Mouse (Mus musculus): ENCODE data around the gene Zc3h4.

Zc3h4 gene

DNA sequence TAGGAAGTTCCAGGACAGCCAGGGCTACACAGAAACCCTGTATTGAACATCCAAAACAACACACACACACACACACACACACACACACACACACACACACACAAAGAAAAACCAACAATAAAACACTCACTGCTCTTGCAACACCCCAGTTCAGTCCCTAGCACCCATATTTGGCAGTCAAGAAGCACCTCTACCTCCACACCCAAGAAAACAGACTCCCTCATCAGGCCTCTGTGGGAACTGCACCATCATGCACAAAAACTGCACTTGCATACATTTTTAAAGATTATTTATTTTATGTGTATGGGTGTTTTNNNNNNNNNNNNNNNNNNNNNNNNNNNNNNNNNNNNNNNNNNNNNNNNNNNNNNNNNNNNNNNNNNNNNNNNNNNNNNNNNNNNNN lies 40.5 kb downstream of the Zc3h4 start:
- peak; percentile 63 for DNase-seq (ENCODE audit: low read depth, low spot score)
- Histone ChIP-seq H3K27me3 (ENCODE audit: control insufficient read depth, insufficient read depth, low read length, poor library complexity, severe bottlenecking) (no peaks in the 10 kb centered on the region), H3K36me3 (ENCODE audit: control insufficient read depth, insufficient read depth, low read length, poor library complexity, severe bottlenecking) (no peaks in the 10 kb centered on the region)

DNA sequence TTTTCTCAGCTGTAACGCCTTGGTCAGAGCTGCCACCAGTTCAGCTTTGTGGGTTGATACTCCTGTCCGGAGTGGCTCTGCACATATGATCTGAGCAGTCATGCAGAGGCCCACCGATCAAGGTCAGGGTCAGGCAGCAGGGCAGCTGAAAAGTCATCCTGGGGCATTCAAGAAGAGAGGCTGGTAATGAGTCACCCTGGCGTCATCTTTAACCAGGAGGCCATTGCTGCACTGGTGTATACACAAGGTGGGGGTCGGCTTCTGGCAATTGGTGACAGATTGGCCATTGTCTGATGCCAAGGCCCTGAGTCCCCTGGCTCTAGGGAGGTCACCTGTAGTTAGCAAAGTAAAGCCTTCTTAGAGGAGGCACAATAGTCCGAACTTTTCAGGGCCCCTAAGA lies 50.9 kb downstream of the Zc3h4 start:
- no peaks in the 10 kb centered on the region for H3K27me3 ChIP-seq (ENCODE audit: control insufficient read depth, insufficient read depth, low read length, poor library complexity, severe bottlenecking)
- peaks cover 2% of the 10 kb centered on the region; the same call in 1 of the 2 replicates for H3K36me3 ChIP-seq (ENCODE audit: control insufficient read depth, insufficient read depth, low read length, poor library complexity, severe bottlenecking)
- DNase-seq (ENCODE audit: low read depth, low spot score) = no peak

DNA sequence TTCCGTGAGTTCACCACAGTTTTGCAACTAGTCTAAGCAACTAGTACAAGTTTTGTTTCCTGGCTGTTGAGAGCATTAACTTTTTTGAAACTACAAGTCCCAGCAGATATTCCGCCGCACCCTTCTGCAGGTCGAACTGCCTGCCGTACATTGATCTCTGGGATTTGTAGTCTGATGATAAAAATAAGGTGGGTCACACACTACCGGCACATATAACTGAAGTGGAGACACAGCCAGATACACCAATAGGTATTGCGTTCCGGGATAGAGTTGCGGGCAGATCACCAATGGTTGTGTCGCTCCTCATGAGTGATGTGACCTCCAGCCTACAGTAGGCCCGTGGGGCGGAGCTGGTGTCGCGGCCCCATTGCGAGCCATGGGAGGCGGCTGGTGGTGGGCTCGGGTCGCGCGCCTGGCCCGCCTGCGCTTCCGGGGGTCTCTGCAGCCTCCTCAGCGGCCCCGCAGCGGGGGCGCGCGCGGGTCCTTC lies 51.9 kb downstream of the Zc3h4 start, which contains the start of gene Tmem160:
Gene Tmem160, plus strand, starts transcription at position 193 of the 487 bp plus-strand sequence.
- DNase-seq (ENCODE audit: low read depth, low spot score) = peak; percentile 95
- no peaks in the 10 kb centered on the region for H3K27me3 ChIP-seq (ENCODE audit: control insufficient read depth, insufficient read depth, low read length, poor library complexity, severe bottlenecking)

GRCm38 (mm10) chr7:16453118-16453711 lies 52.5 kb downstream of the Zc3h4 start:
- DNase-seq (ENCODE audit: low read depth, low spot score) = peak; percentile 51
- H3K27me3 ChIP-seq (ENCODE audit: control insufficient read depth, insufficient read depth, low read length, poor library complexity, severe bottlenecking) = no peaks in the 10 kb centered on the region
- peaks cover 6% of the 10 kb centered on the region; the same call in 1 of the 2 replicates for H3K36me3 ChIP-seq (ENCODE audit: control insufficient read depth, insufficient read depth, low read length, poor library complexity, severe bottlenecking)

More for the DNA sequence above, 51.9 kb downstream of the Zc3h4 start, which contains the start of gene Tmem160:
- peaks cover 6% of the 10 kb centered on the region; the same call in 1 of the 2 replicates for H3K36me3 ChIP-seq (ENCODE audit: control insufficient read depth, insufficient read depth, low read length, poor library complexity, severe bottlenecking)

DNA sequence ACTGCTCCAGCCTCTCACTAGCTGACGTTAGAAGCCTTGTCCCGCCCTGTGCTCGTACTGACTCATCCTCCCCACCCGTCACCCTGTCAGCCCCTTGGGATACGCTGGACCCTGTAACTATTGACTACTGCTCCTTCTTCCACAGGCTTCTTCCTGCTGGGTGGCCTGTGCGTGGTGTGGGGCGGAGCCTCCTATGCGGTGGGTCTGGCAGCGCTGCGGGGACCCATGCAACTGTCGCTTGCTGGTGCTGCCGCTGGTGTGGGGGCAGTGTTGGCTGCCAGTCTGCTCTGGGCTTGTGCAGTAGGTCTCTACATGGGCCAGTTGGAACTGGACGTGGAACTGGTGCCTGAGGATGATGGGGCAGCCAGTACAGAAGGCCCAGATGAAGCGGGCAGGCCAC lies 54.3 kb downstream of the Zc3h4 start:
- Histone ChIP-seq H3K27me3 (ENCODE audit: control insufficient read depth, insufficient read depth, low read length, poor library complexity, severe bottlenecking) (no peaks in the 10 kb centered on the region), H3K36me3 (ENCODE audit: control insufficient read depth, insufficient read depth, low read length, poor library complexity, severe bottlenecking) (peaks cover 6% of the 10 kb centered on the region; the same call in 1 of the 2 replicates)
- no peak for DNase-seq (ENCODE audit: low read depth, low spot score)

DNA sequence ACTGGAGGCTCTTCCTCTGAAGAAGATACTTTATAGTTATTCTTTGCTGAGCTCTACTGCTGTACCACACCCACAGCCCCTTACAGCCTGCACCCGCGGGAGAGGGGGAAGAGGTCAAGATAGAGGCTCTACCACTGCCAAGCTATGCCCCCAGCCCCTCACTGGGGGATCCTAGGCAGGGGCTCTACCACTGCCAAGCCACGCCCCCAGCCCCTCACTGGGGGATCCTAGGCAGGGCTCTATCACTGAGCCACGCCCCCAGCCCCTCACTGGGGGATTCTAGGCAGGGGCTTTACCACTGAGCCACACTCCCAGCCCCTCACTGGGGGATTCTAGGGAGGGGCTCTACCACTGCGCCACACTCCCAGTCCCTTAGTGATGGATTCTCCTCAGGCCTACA lies 55.6 kb downstream of the Zc3h4 start:
- Histone ChIP-seq H3K36me3 (ENCODE audit: control insufficient read depth, insufficient read depth, low read length, poor library complexity, severe bottlenecking) (peaks cover 6% of the 10 kb centered on the region; the same call in 1 of the 2 replicates), H3K27me3 (ENCODE audit: control insufficient read depth, insufficient read depth, low read length, poor library complexity, severe bottlenecking) (no peaks in the 10 kb centered on the region)
- no peak for DNase-seq (ENCODE audit: low read depth, low spot score)

- peaks cover 4% of the 10 kb centered on the region; the same call in 1 of the 2 replicates for H3K36me3 ChIP-seq (ENCODE audit: control insufficient read depth, insufficient read depth, low read length, poor library complexity, severe bottlenecking)
- DNase-seq (ENCODE audit: low read depth, low spot score) = no peak
- H3K27me3 ChIP-seq (ENCODE audit: control insufficient read depth, insufficient read depth, low read length, poor library complexity, severe bottlenecking) = no peaks in the 10 kb centered on the region
Measured at GRCm38 (mm10) chr7:16460566-16460965, 59.9 kb downstream of the Zc3h4 start.

DNA sequence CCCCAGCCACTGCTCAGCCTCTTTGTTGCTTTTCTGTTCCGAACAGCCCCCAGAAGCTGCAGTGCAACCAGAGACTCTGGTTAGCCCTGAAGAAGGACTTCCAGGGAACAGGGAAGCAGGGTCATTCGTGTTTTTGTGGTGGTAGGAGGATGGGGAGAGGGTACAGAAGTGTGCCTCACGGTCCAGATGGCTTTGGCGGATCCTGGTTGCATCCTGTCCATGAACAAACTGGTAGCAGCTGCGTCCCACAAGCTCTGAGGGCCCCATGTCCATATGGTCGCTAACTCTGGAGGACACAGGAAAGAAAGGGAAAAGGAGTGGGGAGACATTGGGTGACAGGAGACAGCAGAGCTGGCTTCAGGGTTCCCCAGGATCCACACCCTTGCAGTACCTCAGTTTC lies 60.4 kb downstream of the Zc3h4 start:
- H3K36me3 ChIP-seq (ENCODE audit: control insufficient read depth, insufficient read depth, low read length, poor library complexity, severe bottlenecking) = peaks cover 4% of the 10 kb centered on the region; the same call in 1 of the 2 replicates
- no peaks in the 10 kb centered on the region for H3K27me3 ChIP-seq (ENCODE audit: control insufficient read depth, insufficient read depth, low read length, poor library complexity, severe bottlenecking)
- no peak for DNase-seq (ENCODE audit: low read depth, low spot score)

GRCm38 (mm10) chr7:16461705-16462104 lies 61.0 kb downstream of the Zc3h4 start:
- Histone ChIP-seq H3K27me3 (ENCODE audit: control insufficient read depth, insufficient read depth, low read length, poor library complexity, severe bottlenecking) (no peaks in the 10 kb centered on the region), H3K36me3 (ENCODE audit: control insufficient read depth, insufficient read depth, low read length, poor library complexity, severe bottlenecking) (peaks cover 4% of the 10 kb centered on the region; the same call in 1 of the 2 replicates)
- no peak for DNase-seq (ENCODE audit: low read depth, low spot score)

DNA sequence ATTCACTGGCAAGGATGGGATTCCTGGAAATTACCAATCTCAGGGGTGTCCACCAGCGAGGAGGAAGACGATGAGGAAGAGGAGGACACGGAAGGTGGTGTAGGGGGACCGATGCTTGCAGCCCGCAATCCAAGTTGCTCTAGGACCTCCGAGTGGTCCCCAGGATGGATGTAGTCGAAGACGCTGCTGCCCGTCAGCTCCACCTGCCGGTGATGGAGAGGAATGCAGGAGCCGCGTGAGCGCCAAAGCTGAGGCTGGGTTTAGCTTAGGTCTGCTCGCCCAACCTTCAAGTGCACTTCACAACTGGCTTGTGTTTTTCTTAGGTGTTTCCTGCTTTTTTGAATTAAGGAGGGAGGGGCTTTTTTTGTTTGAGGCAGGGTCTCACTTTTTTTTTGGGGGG lies 62.5 kb downstream of the Zc3h4 start:
- peak; percentile 85 for DNase-seq (ENCODE audit: low read depth, low spot score)
- no peaks in the 10 kb centered on the region for H3K36me3 ChIP-seq (ENCODE audit: control insufficient read depth, insufficient read depth, low read length, poor library complexity, severe bottlenecking)
- H3K27me3 ChIP-seq (ENCODE audit: control insufficient read depth, insufficient read depth, low read length, poor library complexity, severe bottlenecking) = no peaks in the 10 kb centered on the region

- peak; percentile 79 for DNase-seq (ENCODE audit: low read depth, low spot score)
- Histone ChIP-seq H3K36me3 (ENCODE audit: control insufficient read depth, insufficient read depth, low read length, poor library complexity, severe bottlenecking) (no peaks in the 10 kb centered on the region), H3K27me3 (ENCODE audit: control insufficient read depth, insufficient read depth, low read length, poor library complexity, severe bottlenecking) (no peaks in the 10 kb centered on the region; the same call in 1 of the 2 replicates)
Measured at GRCm38 (mm10) chr7:16465160-16465559, 64.5 kb downstream of the Zc3h4 start.

GRCm38 (mm10) chr7:16465568-16465967 lies 64.9 kb downstream of the Zc3h4 start:
- no peak for DNase-seq (ENCODE audit: low read depth, low spot score)
- H3K27me3 ChIP-seq (ENCODE audit: control insufficient read depth, insufficient read depth, low read length, poor library complexity, severe bottlenecking) = no peaks in the 10 kb centered on the region; the same call in 1 of the 2 replicates
- H3K36me3 ChIP-seq (ENCODE audit: control insufficient read depth, insufficient read depth, low read length, poor library complexity, severe bottlenecking) = no peaks in the 10 kb centered on the region

DNA sequence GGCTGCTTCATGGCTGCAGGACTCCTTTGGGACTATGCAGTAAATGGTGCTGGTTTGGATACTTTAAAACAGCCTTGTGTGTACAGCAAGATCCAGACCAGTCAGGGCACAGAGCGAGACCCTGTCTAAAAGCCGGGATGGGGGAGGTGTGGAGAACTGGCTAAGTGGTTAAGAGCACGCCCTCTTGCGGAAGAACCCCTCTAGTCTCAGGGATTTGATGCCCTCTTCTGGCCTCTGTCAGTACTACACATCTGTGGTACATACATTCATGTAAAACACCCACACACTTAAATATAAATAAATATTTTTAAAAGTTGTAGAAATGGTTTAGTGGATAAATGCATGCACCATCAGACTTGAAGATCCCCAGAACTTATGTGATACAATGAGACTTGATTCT lies 65.9 kb downstream of the Zc3h4 start:
- Histone ChIP-seq H3K36me3 (ENCODE audit: control insufficient read depth, insufficient read depth, low read length, poor library complexity, severe bottlenecking) (no peaks in the 10 kb centered on the region), H3K27me3 (ENCODE audit: control insufficient read depth, insufficient read depth, low read length, poor library complexity, severe bottlenecking) (no peaks in the 10 kb centered on the region; the same call in 1 of the 2 replicates)
- DNase-seq (ENCODE audit: low read depth, low spot score) = peak; percentile 63

- no peak for DNase-seq (ENCODE audit: low read depth, low spot score)
- H3K36me3 ChIP-seq (ENCODE audit: control insufficient read depth, insufficient read depth, low read length, poor library complexity, severe bottlenecking) = no peaks in the 10 kb centered on the region
- H3K27me3 ChIP-seq (ENCODE audit: control insufficient read depth, insufficient read depth, low read length, poor library complexity, severe bottlenecking) = no peaks in the 10 kb centered on the region; the same call in 1 of the 2 replicates
Measured at GRCm38 (mm10) chr7:16468115-16468514, 67.4 kb downstream of the Zc3h4 start.

- Histone ChIP-seq H3K36me3 (ENCODE audit: control insufficient read depth, insufficient read depth, low read length, poor library complexity, severe bottlenecking) (no peaks in the 10 kb centered on the region), H3K27me3 (ENCODE audit: control insufficient read depth, insufficient read depth, low read length, poor library complexity, severe bottlenecking) (peaks cover 2% of the 10 kb centered on the region; the same call in 1 of the 2 replicates)
- DNase-seq (ENCODE audit: low read depth, low spot score) = peak; percentile 56
Measured at GRCm38 (mm10) chr7:16471549-16471948, 70.8 kb downstream of the Zc3h4 start.

Measured in splenic B cell, adult 2 months (primary cell).